Mouse (Mus musculus) MEL (cell line): ENCODE measurements around the gene Pnpla1.

Experiments used
- CHD1 ChIP-seq: IDR thresholded peaks from 2 replicates; pipeline ENCODE4 v1.6.1; 2012; ENCODE audit warnings: low read depth, mild to moderate bottlenecking, inconsistent platforms, low read length, improper control_type of control experiment
- CTCF ChIP-seq, 3 experiments: IDR thresholded peaks in 2 of 3; conservative IDR thresholded peaks in 1 of 3; 2 replicates each; pipeline ENCODE4 v1.5.1; 2011 to 2012; ENCODE audit warnings: low read length in 3 of 3, low read depth in 2 of 3, mild to moderate bottlenecking in 2 of 3, improper control_type of control experiment in 1 of 3, inconsistent platforms in 1 of 3, mixed read lengths in 1 of 3, moderate library complexity in 1 of 3; ENCODE audit not compliant: control insufficient read depth in 1 of 3, insufficient read depth in 1 of 3, poor library complexity in 1 of 3, severe bottlenecking in 1 of 3
- EP300 ChIP-seq, 2 experiments: IDR thresholded peaks; 2 replicates each; pipeline ENCODE4 v1.6.1; 2011; ENCODE audit warnings: improper control_type of control experiment in 2 of 2, low read length in 2 of 2, low read depth in 1 of 2, mild to moderate bottlenecking in 1 of 2
- HCFC1 ChIP-seq: IDR thresholded peaks from 2 replicates; pipeline ENCODE4 v1.6.1; 2012; ENCODE audit warnings: low read depth, mild to moderate bottlenecking, inconsistent platforms, low read length, improper control_type of control experiment, moderate library complexity
- MAX ChIP-seq: IDR thresholded peaks from 2 replicates; pipeline ENCODE4 v1.6.1; 2011; ENCODE audit warnings: low read length, improper control_type of control experiment
- MAZ ChIP-seq: IDR thresholded peaks from 2 replicates; pipeline ENCODE4 v1.6.1; 2012; ENCODE audit warnings: low read depth, mild to moderate bottlenecking, inconsistent platforms, low read length, improper control_type of control experiment
- MEF2A ChIP-seq: IDR thresholded peaks from 2 replicates; pipeline ENCODE4 v1.6.1; 2014; ENCODE audit warnings: low read depth, mild to moderate bottlenecking, inconsistent platforms, low read length, improper control_type of control experiment; ENCODE audit not compliant: poor library complexity, insufficient replicate concordance, severe bottlenecking; ENCODE audit errors: extremely low read depth
- MXI1 ChIP-seq: IDR thresholded peaks from 2 replicates; pipeline ENCODE4 v1.6.1; 2011; ENCODE audit warnings: mild to moderate bottlenecking, low read depth, low read length, improper control_type of control experiment
- NELFE ChIP-seq: IDR thresholded peaks from 2 replicates; pipeline ENCODE4 v1.6.1; 2011; ENCODE audit warnings: low read depth, low read length, improper control_type of control experiment
- POLR2A ChIP-seq, 2 experiments: IDR thresholded peaks; 2 replicates each; pipeline ENCODE4 v1.6.1; 2011 to 2012; ENCODE audit warnings: low read length in 2 of 2, mild to moderate bottlenecking in 2 of 2, control low read depth in 1 of 2, improper control_type of control experiment in 1 of 2, low read depth in 1 of 2, moderate library complexity in 1 of 2; ENCODE audit not compliant: control insufficient read depth in 1 of 2, insufficient read depth in 1 of 2, poor library complexity in 1 of 2
- POLR2AphosphoS2 ChIP-seq: IDR thresholded peaks from 2 replicates; pipeline ENCODE4 v1.6.1; 2011; ENCODE audit warnings: low read length, improper control_type of control experiment
- TAL1 ChIP-seq: IDR thresholded peaks from 2 replicates; pipeline ENCODE4 v1.6.1; 2012; ENCODE audit warnings: mild to moderate bottlenecking, inconsistent platforms, low read length, moderate library complexity, mixed read lengths
- ZNF384 ChIP-seq: IDR thresholded peaks from 2 replicates; pipeline ENCODE4 v1.6.1; 2012; ENCODE audit warnings: low read depth, mild to moderate bottlenecking, inconsistent platforms, low read length, improper control_type of control experiment

DNA sequence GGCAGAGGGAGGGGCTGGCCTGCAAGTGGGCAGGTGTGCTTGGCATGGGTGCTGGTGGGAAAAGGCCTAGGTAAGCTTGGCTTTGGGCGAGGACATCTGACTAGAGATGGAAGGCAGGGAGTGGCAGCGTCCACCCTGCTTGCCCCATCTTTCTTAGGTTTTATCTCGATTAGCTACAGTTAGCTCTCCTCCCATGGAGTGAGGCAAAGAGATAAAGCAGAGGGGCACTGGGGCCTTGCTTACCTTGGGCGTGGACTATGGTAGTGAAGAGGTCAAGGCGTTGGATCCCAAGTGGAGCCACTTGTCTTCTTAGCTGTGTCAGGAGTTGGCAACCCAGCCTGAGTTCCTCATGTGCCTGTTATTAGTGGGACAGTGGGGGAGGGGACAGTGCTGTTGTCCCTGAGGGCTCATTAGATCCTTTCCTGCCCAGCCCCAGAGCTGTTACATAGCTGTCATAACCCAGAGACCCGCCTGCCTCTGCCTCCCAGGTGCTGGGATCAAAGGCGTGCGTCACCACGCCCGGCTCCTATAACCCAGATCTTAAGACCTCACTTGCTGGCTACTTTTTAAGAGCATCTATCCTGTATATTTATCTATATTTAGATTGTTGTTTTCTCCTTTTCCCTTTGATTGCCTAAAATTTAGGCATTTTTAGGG lies 48.9 kb upstream of the Pnpla1 start:
- TF ChIP-seq HCFC1 (no peak), CTCF (IDR thresholded peaks at IDR 0.05 in 2 of 3, conservative IDR thresholded peaks at IDR 0.05 in 1 of 3; ENCODE audit: control insufficient read depth in 1 of 3, insufficient read depth in 1 of 3, low read depth in 2 of 3, low read length in 3 of 3, poor library complexity in 1 of 3, severe bottlenecking in 1 of 3) (no peak), POLR2A (IDR thresholded peaks at IDR 0.05; ENCODE audit: control insufficient read depth in 1 of 2, insufficient read depth in 1 of 2, low read depth in 1 of 2, low read length in 2 of 2, poor library complexity in 1 of 2) (no peak), MAX (no peak), EP300 (IDR thresholded peaks at IDR 0.05; ENCODE audit: low read depth in 1 of 2, low read length in 2 of 2) (no peak), MEF2A (no peak), CHD1 (no peak), MAZ (no peak), ZNF384 (no peak), MXI1 (no peak), NELFE (no peak), TAL1 (no peak), POLR2AphosphoS2 (no peak)
